Mouse (Mus musculus): ENCODE measurements around the gene Krt17.
"Not testable (repeated sequence)": the region's sequence is repeated elsewhere in the genome, so short reads cannot be mapped to it uniquely, and the experiment has no call there.

GRCm38 (mm10) chr11:100308672-100309071 lies 47.8 kb upstream of the Krt17 start:
- TF ChIP-seq CTCF (IDR thresholded peaks at IDR 0.05; ENCODE audit: control insufficient read depth, insufficient read depth, insufficient replicate concordance, low read depth, low read length); POLR2A (IDR thresholded peaks at IDR 0.05; ENCODE audit: control insufficient read depth, low read depth, low read length): not testable (repeated sequence)

All from testis, adult 2 months (tissue).